Mouse (Mus musculus): ENCODE results near the gene Hyal2. TPM values are rescaled to one million over a fixed set of nuclear protein-coding genes. Genes with fewer than 3 reads are reported as not detected.

The Hyal2 gene
- polyA plus RNA-seq, 1 experiment = not detected

- TF ChIP-seq CTCF (IDR thresholded peaks at IDR 0.05; ENCODE audit: insufficient read depth, low read depth, low read length) (no peak), POLR2A (IDR thresholded peaks at IDR 0.05; ENCODE audit: insufficient read depth, low read depth, low read length) (no peak)
- H3K4me1 ChIP-seq (ENCODE audit: control insufficient read depth, insufficient read depth, low read length) = peaks cover 37% of the 10 kb centered on the region
- no peak within 1 kb of the TSS for H3K27ac ChIP-seq (ENCODE audit: insufficient read depth, low read depth, low read length)
- 20% methylated on average over 63 of the region's 63 CpGs for WGBS
- peak within 1 kb of the TSS; percentile 32 for H3K4me3 ChIP-seq (ENCODE audit: insufficient read depth, low read depth, low read length)
These were observed 16.4 kb upstream of the Hyal2 start, which contains the start of gene Rassf1 for GRCm38 (mm10) chr9:107551117-107551889. TSS of gene Rassf1 (plus strand) at chr9:107551555.

GRCm38 (mm10) chr9:107551890-107552355, 15.8 kb upstream of the Hyal2 start:
- Histone ChIP-seq H3K4me3 (ENCODE audit: insufficient read depth, low read depth, low read length) (peak overlapping the region; percentile 32), H3K4me1 (ENCODE audit: control insufficient read depth, insufficient read depth, low read length) (peaks cover 33% of the 10 kb centered on the region), H3K27ac (ENCODE audit: insufficient read depth, low read depth, low read length) (no peak overlapping the region)
- WGBS = 63% methylated on average over 8 of the region's 8 CpGs
- TF ChIP-seq POLR2A (IDR thresholded peaks at IDR 0.05; ENCODE audit: insufficient read depth, low read depth, low read length) = no peak
- TF ChIP-seq CTCF (IDR thresholded peaks at IDR 0.05; ENCODE audit: insufficient read depth, low read depth, low read length) = no peak

DNA sequence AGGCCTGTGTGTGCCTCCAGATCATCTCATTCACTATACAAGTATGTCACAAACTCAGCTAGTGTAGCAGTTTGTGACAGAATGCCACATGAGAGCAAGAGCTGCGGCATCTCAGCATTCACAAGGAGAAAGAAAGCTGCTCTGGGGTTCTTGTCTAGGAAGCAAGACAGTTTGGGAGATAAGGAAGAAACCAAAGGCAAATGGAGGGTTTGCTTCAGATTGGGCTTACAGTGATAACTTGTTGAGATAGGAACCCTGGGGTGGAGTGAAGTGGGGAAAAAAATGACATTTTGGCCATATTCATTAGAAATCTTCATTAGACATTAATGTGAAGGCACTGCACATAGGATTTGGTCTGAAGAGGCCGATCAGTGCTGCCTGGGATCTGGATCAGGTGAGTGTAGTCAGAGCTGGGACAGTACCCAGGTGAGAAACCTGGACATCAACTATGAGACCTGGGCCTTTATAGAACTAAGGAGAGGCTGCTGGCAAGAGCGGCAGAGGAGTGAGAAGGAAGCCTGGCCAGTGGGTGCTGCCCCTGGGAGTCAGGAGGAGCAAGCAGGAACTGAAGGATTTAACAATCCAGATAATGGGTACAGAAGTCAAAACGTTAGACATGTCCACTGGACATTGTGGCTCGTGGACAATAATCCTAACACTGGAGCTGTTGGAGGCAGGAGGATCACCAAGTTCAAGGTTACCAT, 14.9 kb upstream of the Hyal2 start:
- TF ChIP-seq POLR2A (IDR thresholded peaks at IDR 0.05; ENCODE audit: insufficient read depth, low read depth, low read length) = no peak
- TF ChIP-seq CTCF (IDR thresholded peaks at IDR 0.05; ENCODE audit: insufficient read depth, low read depth, low read length) = no peak
- Histone ChIP-seq H3K4me1 (ENCODE audit: control insufficient read depth, insufficient read depth, low read length) (peaks cover 25% of the 10 kb centered on the region), H3K27ac (ENCODE audit: insufficient read depth, low read depth, low read length) (no peak overlapping the region), H3K4me3 (ENCODE audit: insufficient read depth, low read depth, low read length) (no peak overlapping the region)
- 84% methylated on average over 5 of the region's 5 CpGs for WGBS

DNA sequence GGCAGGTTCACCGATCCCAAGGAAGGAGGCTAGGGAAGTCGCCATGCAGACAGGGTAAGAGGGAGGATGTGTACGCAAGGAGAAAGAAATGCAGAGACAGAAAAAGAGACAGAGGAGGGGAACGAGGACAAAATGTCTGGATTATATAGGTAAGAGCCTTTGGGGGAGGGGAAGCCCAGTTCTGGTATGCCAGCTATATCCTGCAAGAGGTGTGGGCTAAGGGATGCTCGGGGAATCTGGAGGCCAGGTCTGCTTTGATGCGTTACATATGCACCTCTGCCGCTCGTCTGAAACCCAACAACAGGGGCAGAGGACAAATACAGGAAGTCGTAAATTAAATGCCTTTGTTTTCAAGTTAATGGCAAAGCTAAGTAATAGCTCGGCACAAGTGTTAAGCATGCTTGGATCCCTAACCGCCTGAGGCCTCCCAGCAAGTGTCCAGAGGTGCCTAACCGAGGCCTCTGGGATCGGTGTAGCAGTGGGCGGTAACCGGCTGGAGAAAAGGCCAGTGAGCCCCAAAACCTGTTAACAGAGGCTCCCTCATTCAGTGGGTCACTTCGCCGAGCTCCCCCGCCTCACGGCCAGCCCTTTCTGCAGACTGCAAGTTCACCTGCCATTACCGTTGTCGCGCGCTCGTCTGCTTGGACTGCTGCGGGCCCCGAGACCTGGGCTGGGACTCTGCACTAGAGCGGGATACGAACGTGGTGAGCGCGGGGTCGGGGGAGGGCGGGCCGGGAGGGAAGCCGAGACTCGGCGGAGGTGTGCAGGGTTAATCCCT, 14.0 kb upstream of the Hyal2 start:
- Histone ChIP-seq H3K4me1 (ENCODE audit: control insufficient read depth, insufficient read depth, low read length) (peaks cover 23% of the 10 kb centered on the region), H3K27ac (ENCODE audit: insufficient read depth, low read depth, low read length) (no peak overlapping the region; the same call in 1 of the 2 replicates), H3K4me3 (ENCODE audit: insufficient read depth, low read depth, low read length) (peak overlapping the region; percentile 80)
- WGBS = 10% methylated on average over 37 of the region's 37 CpGs
- TF ChIP-seq POLR2A (IDR thresholded peaks at IDR 0.05; ENCODE audit: insufficient read depth, low read depth, low read length) (no peak), CTCF (IDR thresholded peaks at IDR 0.05; ENCODE audit: insufficient read depth, low read depth, low read length) (no peak)

DNA sequence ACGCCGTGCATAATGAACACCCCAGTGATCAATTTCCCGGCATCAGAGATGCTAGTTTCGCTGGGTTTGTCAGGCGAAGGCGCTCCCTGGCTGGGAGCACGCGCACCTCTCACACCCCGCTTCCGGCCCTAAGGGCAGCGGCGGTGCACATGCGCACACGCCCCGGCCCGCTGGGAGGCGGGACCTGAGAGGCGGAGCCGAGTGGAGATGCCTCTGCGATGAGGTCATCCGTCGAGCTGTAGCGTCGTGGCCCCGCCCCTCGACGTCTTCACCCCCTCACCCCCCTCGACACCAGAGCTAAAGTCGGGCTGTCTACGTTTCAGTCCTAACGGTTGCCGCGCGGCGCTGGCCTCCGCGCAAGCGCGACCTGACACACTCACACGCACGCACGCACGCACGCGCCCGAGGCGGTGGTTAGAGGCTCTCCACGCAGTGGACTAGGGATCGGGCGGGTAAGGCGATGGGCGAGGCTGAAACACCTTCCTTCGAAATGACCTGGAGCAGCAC, 13.4 kb upstream of the Hyal2 start:
- under 1% methylated on average over 53 of the region's 53 CpGs for WGBS
- Histone ChIP-seq H3K4me1 (ENCODE audit: control insufficient read depth, insufficient read depth, low read length) (peaks cover 23% of the 10 kb centered on the region), H3K27ac (ENCODE audit: insufficient read depth, low read depth, low read length) (peak overlapping the region; percentile 87), H3K4me3 (ENCODE audit: insufficient read depth, low read depth, low read length) (peak overlapping the region; percentile 80)
- peak; percentile 94 for TF ChIP-seq POLR2A (IDR thresholded peaks at IDR 0.05; ENCODE audit: insufficient read depth, low read depth, low read length)
- no peak for TF ChIP-seq CTCF (IDR thresholded peaks at IDR 0.05; ENCODE audit: insufficient read depth, low read depth, low read length)

- H3K27ac ChIP-seq (ENCODE audit: insufficient read depth, low read depth, low read length) = peak overlapping the region; percentile 87; the same call in 1 of the 2 replicates
These were observed 12.7 kb upstream of the Hyal2 start for GRCm38 (mm10) chr9:107555031-107555457.

GRCm38 (mm10) chr9:107555701-107556100, 12.0 kb upstream of the Hyal2 start:
- peak overlapping the region; percentile 80; the same call in 1 of the 2 replicates for H3K4me3 ChIP-seq (ENCODE audit: insufficient read depth, low read depth, low read length)
- 36% methylated on average over 2 of the region's 2 CpGs for WGBS
- no peak overlapping the region for H3K27ac ChIP-seq (ENCODE audit: insufficient read depth, low read depth, low read length)
- TF ChIP-seq POLR2A (IDR thresholded peaks at IDR 0.05; ENCODE audit: insufficient read depth, low read depth, low read length) = no peak
- TF ChIP-seq CTCF (IDR thresholded peaks at IDR 0.05; ENCODE audit: insufficient read depth, low read depth, low read length) = no peak
- peaks cover 23% of the 10 kb centered on the region for H3K4me1 ChIP-seq (ENCODE audit: control insufficient read depth, insufficient read depth, low read length)

More at GRCm38 (mm10) chr9:107555031-107555457, 12.7 kb upstream of the Hyal2 start:
- TF ChIP-seq POLR2A (IDR thresholded peaks at IDR 0.05; ENCODE audit: insufficient read depth, low read depth, low read length) = no peak
- TF ChIP-seq CTCF (IDR thresholded peaks at IDR 0.05; ENCODE audit: insufficient read depth, low read depth, low read length) = no peak
- Histone ChIP-seq H3K4me1 (ENCODE audit: control insufficient read depth, insufficient read depth, low read length) (peaks cover 23% of the 10 kb centered on the region), H3K4me3 (ENCODE audit: insufficient read depth, low read depth, low read length) (peak overlapping the region; percentile 80)
- under 1% methylated on average over 23 of the region's 23 CpGs for WGBS

DNA sequence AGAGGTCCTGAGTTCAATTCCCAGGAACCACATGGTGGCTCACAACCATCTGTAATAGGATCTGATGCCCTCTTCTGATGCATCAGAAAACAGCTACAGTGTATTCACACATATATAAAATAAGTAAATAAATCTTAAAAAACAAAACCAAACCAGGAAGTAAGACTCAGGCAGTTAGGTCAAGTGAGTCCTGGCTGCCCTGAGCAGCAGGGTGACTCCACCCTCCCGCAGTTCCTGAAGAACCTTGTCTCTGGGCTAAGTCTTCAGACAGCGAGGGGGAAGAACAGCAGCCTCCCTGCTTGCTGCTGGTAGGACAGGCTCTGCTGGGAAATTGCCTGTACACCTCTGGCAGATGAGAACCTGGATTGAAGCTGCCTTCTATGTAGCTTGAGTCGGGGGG, 11.4 kb upstream of the Hyal2 start:
- Histone ChIP-seq H3K4me1 (ENCODE audit: control insufficient read depth, insufficient read depth, low read length) (peaks cover 18% of the 10 kb centered on the region), H3K27ac (ENCODE audit: insufficient read depth, low read depth, low read length) (no peak overlapping the region), H3K4me3 (ENCODE audit: insufficient read depth, low read depth, low read length) (no peak overlapping the region)
- 67% methylated on average over 3 of the region's 3 CpGs for WGBS
- no peak for TF ChIP-seq POLR2A (IDR thresholded peaks at IDR 0.05; ENCODE audit: insufficient read depth, low read depth, low read length)

Measured in olfactory bulb, adult 2 months (tissue).